Mouse (Mus musculus) thymus, adult 2 months (tissue): ENCODE results near the gene Fntb.

Source experiments
- CTCF ChIP-seq: fragments of 200-500 bp; IDR thresholded peaks from 2 replicates; pipeline ENCODE4 v1.5.1; 2012; ENCODE audit warnings: mild to moderate bottlenecking, control low read depth, low read length, moderate library complexity, borderline replicate concordance; ENCODE audit not compliant: control insufficient read depth, poor library complexity, insufficient read depth; ENCODE audit errors: extremely low read depth
- POLR2A ChIP-seq: fragments of 200-500 bp; IDR thresholded peaks from 2 replicates; pipeline ENCODE4 v1.6.1; 2012; ENCODE audit warnings: mild to moderate bottlenecking, low read length, control low read depth, moderate library complexity; ENCODE audit not compliant: control insufficient read depth, poor library complexity, insufficient read depth; ENCODE audit errors: extremely low read depth

GRCm38 (mm10) chr12:76813543-76813942 lies 48.2 kb downstream of the Fntb start:
- TF ChIP-seq CTCF (no peak), POLR2A (no peak)
